Mouse (Mus musculus): Measurements from ENCODE around the gene Fam187b. TPM values are rescaled to one million over a fixed set of nuclear protein-coding genes. Genes with fewer than 3 reads are reported as not detected.
"Not testable (repeated sequence)": the region's sequence is repeated elsewhere in the genome, so short reads cannot be mapped to it uniquely, and the experiment has no call there.

Gene Fam187b
- polyA plus RNA-seq (2012; fragmentation: generic; extraction: Trizol): not detected

DNA sequence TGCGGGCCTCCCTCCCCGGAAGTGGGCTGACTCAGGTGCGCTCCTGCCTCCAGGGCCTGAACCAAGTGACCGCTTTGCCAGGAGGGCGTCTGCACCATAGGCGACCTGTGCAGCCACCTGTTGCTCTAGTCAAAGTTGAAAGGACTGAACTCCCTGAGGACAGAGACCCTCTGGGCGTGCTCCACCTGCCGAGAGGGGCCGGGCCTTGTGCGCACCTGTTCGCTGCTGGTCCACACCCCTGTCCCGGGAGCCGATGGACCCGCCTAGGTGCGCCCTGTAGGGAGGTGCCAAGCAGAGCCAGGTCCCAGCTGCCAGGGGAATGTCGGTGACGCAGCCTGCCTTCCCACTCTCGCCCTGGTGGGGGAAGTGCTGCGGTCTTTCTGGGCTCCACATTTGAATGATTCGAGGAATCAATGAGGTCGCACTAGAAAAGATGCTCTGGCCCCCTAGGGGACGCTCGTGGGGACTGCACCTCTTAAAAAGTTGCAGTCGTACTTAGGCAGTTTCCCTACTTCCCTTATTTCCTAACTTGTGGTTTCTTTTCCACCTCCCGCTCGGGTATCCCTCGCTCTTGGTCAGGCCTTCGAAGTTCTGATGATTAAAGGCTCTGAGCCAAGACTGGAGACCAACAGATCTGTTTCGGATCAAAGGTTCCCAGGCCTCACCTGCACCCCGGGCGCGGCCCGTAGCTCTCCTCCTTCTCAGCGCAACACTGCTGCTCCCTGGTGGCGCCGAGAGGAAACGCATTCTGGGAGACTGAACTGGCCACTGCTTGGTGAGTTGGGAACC, at the start of gene Fam187b:
Gene Fam187b (plus strand): TSS at position 290 of the 789 bp plus-strand sequence.
- TF ChIP-seq MYOD1 (IDR thresholded peaks at IDR 0.05; ENCODE audit: control insufficient read depth in 1 of 3, insufficient read length in 2 of 3, low read depth in 2 of 3) (peak in 1 of 3 experiments; percentile 1), TCF12 (IDR thresholded peaks at IDR 0.05; ENCODE audit: insufficient read depth, poor library complexity, severe bottlenecking) (no peak)
- Histone ChIP-seq H3K4me2 (ENCODE audit: low read depth) (peak within 1 kb of the TSS; percentile 30), H3K36me3 (ENCODE audit: control insufficient read depth, insufficient read depth) (no peaks in the 10 kb centered on the region), H3ac (ENCODE audit: control insufficient read depth, insufficient read length) (no peak within 1 kb of the TSS), H3K4me3 (no peak within 1 kb of the TSS), H3K27me3 (ENCODE audit: control insufficient read depth, insufficient read depth, insufficient read length) (peaks cover 30% of the 10 kb centered on the region), H3K79me2 (ENCODE audit: control insufficient read depth, insufficient read depth) (no peaks in the 10 kb centered on the region)

DNA sequence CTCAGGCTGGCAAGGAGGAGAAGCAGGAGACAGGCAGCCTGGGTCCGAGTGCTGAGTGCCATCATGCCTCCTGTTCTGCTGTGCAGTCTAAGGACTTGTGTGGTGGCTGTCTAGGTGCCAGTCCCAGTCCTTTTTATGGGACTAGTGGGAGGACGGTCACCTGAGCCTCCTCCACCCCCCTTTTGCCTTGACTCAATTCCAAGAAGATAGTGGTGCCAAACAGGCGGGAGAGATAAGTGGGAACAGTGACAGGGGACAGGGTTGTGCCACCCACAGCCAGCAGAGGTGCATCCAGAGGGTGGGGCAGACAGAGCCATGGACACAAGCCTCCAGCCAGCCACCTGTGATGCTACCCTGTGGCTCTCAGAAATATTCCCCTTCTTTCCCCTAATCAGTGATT, 49.5 kb upstream of the Fam187b start:
- no peak for TF ChIP-seq MYOG (IDR thresholded peaks at IDR 0.05; ENCODE audit: control insufficient read depth in 1 of 3, insufficient read depth in 1 of 3, insufficient read length in 2 of 3, low read depth in 2 of 3)
- no peak for TF ChIP-seq POLR2A (IDR thresholded peaks at IDR 0.05; ENCODE audit: insufficient read length, low read depth)
- TF ChIP-seq E2F4 (IDR thresholded peaks at IDR 0.05; ENCODE audit: insufficient read depth): no peak
- TF ChIP-seq TCF3 (IDR thresholded peaks at IDR 0.05; ENCODE audit: insufficient read length, low read depth): no peak
- no peak for TF ChIP-seq REST (IDR thresholded peaks at IDR 0.05; ENCODE audit: insufficient read depth, insufficient read length)
- Histone ChIP-seq H3K27me3 (ENCODE audit: control insufficient read depth, insufficient read depth, insufficient read length) (peaks cover 4% of the 10 kb centered on the region), H3ac (ENCODE audit: control insufficient read depth, insufficient read length) (no peak overlapping the region), H3K4me2 (ENCODE audit: low read depth) (no peak overlapping the region), H3K36me3 (ENCODE audit: control insufficient read depth, insufficient read depth) (no peaks in the 10 kb centered on the region), H3K4me3 (no peak overlapping the region), H3K79me2 (ENCODE audit: control insufficient read depth, insufficient read depth) (no peaks in the 10 kb centered on the region)

DNA sequence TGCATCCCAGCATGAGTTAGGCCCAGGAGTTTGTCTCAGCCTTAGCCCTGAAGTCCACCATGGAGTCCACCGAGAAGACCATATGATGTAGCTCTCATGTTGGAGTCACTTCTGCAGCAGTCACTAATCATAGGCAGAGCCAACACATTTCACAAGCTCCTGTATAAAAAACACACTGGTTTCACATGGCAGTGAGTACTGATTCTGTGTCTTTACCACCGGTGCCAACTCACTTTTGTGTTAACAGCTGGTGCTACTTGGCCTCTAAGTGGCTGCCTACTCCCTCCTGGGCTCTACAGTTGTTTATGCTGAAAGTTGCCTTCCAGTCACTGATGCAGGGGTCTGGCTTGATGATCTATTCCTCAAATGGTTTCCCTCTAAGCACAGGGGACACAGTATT, 49.0 kb upstream of the Fam187b start, which contains the start of gene Hamp2:
Gene Hamp2 (minus strand): TSS at position 101 of the 400 bp plus-strand sequence.
- not testable (repeated sequence) for H3K79me2 ChIP-seq (ENCODE audit: control insufficient read depth, insufficient read depth); H3ac ChIP-seq (ENCODE audit: control insufficient read depth, insufficient read length); H3K4me2 ChIP-seq (ENCODE audit: low read depth); H3K27me3 ChIP-seq (ENCODE audit: control insufficient read depth, insufficient read depth, insufficient read length); H3K36me3 ChIP-seq (ENCODE audit: control insufficient read depth, insufficient read depth); H3K4me3 ChIP-seq

GRCm38 (mm10) chr7:30935422-30936099, 38.0 kb upstream of the Fam187b start:
- H3K79me2 ChIP-seq (ENCODE audit: control insufficient read depth, insufficient read depth); H3K4me3 ChIP-seq; H3K27me3 ChIP-seq (ENCODE audit: control insufficient read depth, insufficient read depth, insufficient read length); H3K4me2 ChIP-seq (ENCODE audit: low read depth); H3ac ChIP-seq (ENCODE audit: control insufficient read depth, insufficient read length); H3K36me3 ChIP-seq (ENCODE audit: control insufficient read depth, insufficient read depth): not testable (repeated sequence)

DNA sequence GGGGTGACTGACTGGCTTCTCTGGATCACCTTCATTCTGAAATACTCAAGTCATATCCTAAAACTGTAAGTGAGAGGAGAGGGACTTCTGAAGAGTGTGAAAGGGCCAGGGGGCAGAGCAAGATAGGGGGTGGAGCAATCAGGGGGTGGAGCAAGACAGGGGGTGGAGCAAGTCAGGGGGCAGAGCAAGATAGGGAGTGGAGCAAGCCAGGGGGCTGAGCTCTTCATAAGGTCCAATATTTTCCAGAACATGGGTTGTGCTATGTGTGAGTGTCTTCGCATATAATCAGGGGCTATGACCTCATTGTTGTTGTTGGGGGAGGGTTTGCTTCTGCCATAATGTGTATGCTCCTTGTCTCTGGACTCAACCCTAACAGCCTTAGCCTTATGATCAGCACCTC, 33.5 kb upstream of the Fam187b start:
- not testable (repeated sequence) for H3K36me3 ChIP-seq (ENCODE audit: control insufficient read depth, insufficient read depth); H3K27me3 ChIP-seq (ENCODE audit: control insufficient read depth, insufficient read depth, insufficient read length); H3K4me3 ChIP-seq; H3K79me2 ChIP-seq (ENCODE audit: control insufficient read depth, insufficient read depth); H3K4me2 ChIP-seq (ENCODE audit: low read depth); H3ac ChIP-seq (ENCODE audit: control insufficient read depth, insufficient read length)

DNA sequence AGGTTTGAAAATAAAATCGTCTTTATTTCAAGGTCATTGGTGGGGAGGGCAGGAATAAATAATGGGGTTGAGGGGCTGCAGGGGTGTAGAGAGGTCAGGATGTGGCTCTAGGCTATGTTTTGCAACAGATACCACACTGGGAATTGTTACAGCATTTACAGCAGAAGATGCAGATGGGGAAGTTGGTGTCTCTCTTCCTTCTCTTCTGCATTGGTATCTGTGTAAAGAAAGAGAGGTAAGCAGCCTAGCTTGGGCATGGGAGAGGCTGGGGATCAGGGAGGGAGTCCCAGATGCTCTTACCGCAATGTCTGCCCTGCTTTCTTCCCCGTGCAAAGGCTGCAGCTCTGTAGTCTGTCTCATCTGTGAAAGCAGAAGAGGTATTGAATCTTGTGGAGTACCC, 31.2 kb upstream of the Fam187b start:
- H3K4me3 ChIP-seq; H3ac ChIP-seq (ENCODE audit: control insufficient read depth, insufficient read length); H3K27me3 ChIP-seq (ENCODE audit: control insufficient read depth, insufficient read depth, insufficient read length); H3K4me2 ChIP-seq (ENCODE audit: low read depth); H3K36me3 ChIP-seq (ENCODE audit: control insufficient read depth, insufficient read depth); H3K79me2 ChIP-seq (ENCODE audit: control insufficient read depth, insufficient read depth): not testable (repeated sequence)

GRCm38 (mm10) chr7:30943909-30944635, 29.5 kb upstream of the Fam187b start, which contains the start of gene Hamp:
Hamp (minus strand) TSS chr7:30944032.
- TF ChIP-seq REST (IDR thresholded peaks at IDR 0.05; ENCODE audit: insufficient read depth, insufficient read length): no peak
- no peak for TF ChIP-seq MYOG (IDR thresholded peaks at IDR 0.05; ENCODE audit: control insufficient read depth in 1 of 3, insufficient read depth in 1 of 3, insufficient read length in 2 of 3, low read depth in 2 of 3)
- TF ChIP-seq TCF3 (IDR thresholded peaks at IDR 0.05; ENCODE audit: insufficient read length, low read depth): no peak
- no peak for TF ChIP-seq TCF12 (IDR thresholded peaks at IDR 0.05; ENCODE audit: insufficient read depth, poor library complexity, severe bottlenecking)
- TF ChIP-seq CEBPB (IDR thresholded peaks at IDR 0.05; ENCODE audit: insufficient read depth, poor library complexity, severe bottlenecking): no peak
- TF ChIP-seq POLR2A (IDR thresholded peaks at IDR 0.05; ENCODE audit: insufficient read length, low read depth): no peak
- no peak for TF ChIP-seq MAX (IDR thresholded peaks at IDR 0.05; ENCODE audit: low read depth)
- TF ChIP-seq USF1 (IDR thresholded peaks at IDR 0.05; ENCODE audit: low read depth): no peak
- TF ChIP-seq MYOD1 (IDR thresholded peaks at IDR 0.05; ENCODE audit: control insufficient read depth in 1 of 3, insufficient read length in 2 of 3, low read depth in 2 of 3): no peak
- TF ChIP-seq POLR2AphosphoS2 (IDR thresholded peaks at IDR 0.05; ENCODE audit: insufficient read length, low read depth): no peak
- no peak for TF ChIP-seq E2F4 (IDR thresholded peaks at IDR 0.05; ENCODE audit: insufficient read depth)
- TF ChIP-seq SRF (IDR thresholded peaks at IDR 0.05; ENCODE audit: control insufficient read depth, insufficient read length, low read depth): no peak
- no peaks in the 10 kb centered on the region for H3K79me2 ChIP-seq (ENCODE audit: control insufficient read depth, insufficient read depth)
- H3K27me3 ChIP-seq (ENCODE audit: control insufficient read depth, insufficient read depth, insufficient read length): no peaks in the 10 kb centered on the region
- H3K4me3 ChIP-seq: no peak within 1 kb of the TSS
- H3K4me2 ChIP-seq (ENCODE audit: low read depth): no peak within 1 kb of the TSS
- H3ac ChIP-seq (ENCODE audit: control insufficient read depth, insufficient read length): no peak within 1 kb of the TSS
- no peaks in the 10 kb centered on the region for H3K36me3 ChIP-seq (ENCODE audit: control insufficient read depth, insufficient read depth)

DNA sequence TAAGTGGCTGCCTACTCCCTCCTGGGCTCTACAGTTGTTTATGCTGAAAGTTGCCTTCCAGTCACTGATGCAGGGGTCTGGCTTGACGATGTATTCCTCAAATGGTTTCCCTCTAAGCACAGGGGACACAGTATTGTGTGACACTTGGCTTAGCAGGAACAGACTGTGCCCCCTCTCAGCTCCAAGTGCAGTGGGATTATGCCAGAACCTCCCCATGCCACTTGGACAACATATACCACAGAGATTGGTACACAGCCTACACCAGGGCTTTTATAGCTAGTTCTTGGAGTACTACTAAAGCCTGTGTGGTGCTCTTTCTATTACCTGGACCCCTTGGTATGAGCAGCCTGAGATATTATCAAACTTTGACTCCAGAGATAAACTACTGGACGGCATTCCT, 28.9 kb upstream of the Fam187b start:
- not testable (repeated sequence) for H3K4me2 ChIP-seq (ENCODE audit: low read depth); H3K36me3 ChIP-seq (ENCODE audit: control insufficient read depth, insufficient read depth); H3K27me3 ChIP-seq (ENCODE audit: control insufficient read depth, insufficient read depth, insufficient read length); H3K79me2 ChIP-seq (ENCODE audit: control insufficient read depth, insufficient read depth); H3ac ChIP-seq (ENCODE audit: control insufficient read depth, insufficient read length); H3K4me3 ChIP-seq

- not testable (repeated sequence) for H3ac ChIP-seq (ENCODE audit: control insufficient read depth, insufficient read length); H3K36me3 ChIP-seq (ENCODE audit: control insufficient read depth, insufficient read depth); H3K79me2 ChIP-seq (ENCODE audit: control insufficient read depth, insufficient read depth); H3K4me2 ChIP-seq (ENCODE audit: low read depth); H3K4me3 ChIP-seq; H3K27me3 ChIP-seq (ENCODE audit: control insufficient read depth, insufficient read depth, insufficient read length)
These were observed 28.1 kb upstream of the Fam187b start for GRCm38 (mm10) chr7:30945466-30945865.
